Mouse (Mus musculus) lung, adult 2 months (tissue): ENCODE results near the gene Tssk1.

Experiments
- CTCF ChIP-seq: fragments of 200-500 bp; IDR thresholded peaks from 2 replicates; pipeline ENCODE4 v1.5.1; 2011; ENCODE audit warnings: mild to moderate bottlenecking, low read length, control low read depth; ENCODE audit not compliant: insufficient read depth
- POLR2A ChIP-seq: fragments of 200-500 bp; IDR thresholded peaks from 2 replicates; pipeline ENCODE4 v1.6.1; 2011; ENCODE audit warnings: low read depth, mild to moderate bottlenecking, control low read depth, low read length, borderline replicate concordance; ENCODE audit errors: extremely low read depth

DNA sequence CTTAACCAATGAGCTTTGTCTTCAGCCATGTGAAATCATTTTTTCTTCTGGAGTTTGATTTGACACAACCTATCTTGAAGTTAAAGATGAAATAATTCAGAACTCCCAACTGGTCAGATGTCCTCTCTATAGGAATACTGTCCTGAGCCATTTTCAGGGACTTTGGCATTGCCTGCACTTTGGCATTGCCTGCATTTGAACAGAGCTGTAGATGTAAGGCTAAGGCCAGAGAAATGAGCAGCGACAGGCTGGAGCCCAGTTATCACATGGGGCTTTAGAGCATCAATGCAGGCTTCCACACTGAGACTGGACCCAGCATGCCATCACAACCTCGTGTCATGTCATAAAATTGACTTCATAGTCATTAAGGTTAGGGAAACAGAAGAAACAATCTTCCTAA, 40.8 kb upstream of the Tssk1 start:
- no peak for TF ChIP-seq CTCF
- TF ChIP-seq POLR2A, result no peak
